Mouse (Mus musculus) kidney, adult 2 months (tissue): Measurements from ENCODE around the gene Adcy6.

Experiments used
- CTCF ChIP-seq: fragments of 200-500 bp; conservative IDR thresholded peaks from 2 replicates; pipeline ENCODE4 v1.5.1; 2011; ENCODE audit warnings: low read depth, mild to moderate bottlenecking, control low read depth, low read length, moderate library complexity, mixed read lengths; ENCODE audit not compliant: insufficient read depth, insufficient read length
- POLR2A ChIP-seq: fragments of 200-500 bp; IDR thresholded peaks from one replicate; pipeline ENCODE4 v1.6.1; 2011; ENCODE audit warnings: low read depth, low read length, control low read depth

DNA sequence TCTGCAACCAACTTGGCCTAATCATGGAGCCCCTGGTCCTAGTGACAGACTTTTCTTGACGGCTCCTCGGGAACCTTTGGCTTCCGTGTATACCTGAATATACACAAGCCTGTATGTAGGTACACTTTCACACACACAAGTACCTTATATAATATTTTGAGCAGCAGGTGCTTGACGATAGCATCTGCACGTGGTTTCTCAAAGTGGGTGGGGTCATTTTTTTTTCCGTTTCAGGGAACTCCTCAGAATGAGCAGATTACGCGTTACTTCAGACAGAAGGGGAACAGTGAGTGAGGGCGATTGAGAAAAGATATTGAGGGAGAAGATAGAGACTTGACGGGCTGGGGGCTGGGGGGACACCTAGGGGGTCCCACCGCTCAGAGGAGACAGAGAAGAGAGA is 22.1 kb downstream of the Adcy6 start:
- TF ChIP-seq CTCF, result no peak
- no peak for TF ChIP-seq POLR2A
